Mouse (Mus musculus): ENCODE measurements at regions not wholly inside any gene's neighbourhood (a gene's known extent, or its start where the extent isn't known, plus 50 kb on each side); places are given as distances from the start of the nearest gene placed in this dataset.

- no peaks in the 10 kb centered on the region for H3K27me3 ChIP-seq (ENCODE audit: control insufficient read depth, insufficient read depth, low read length)
- H3K4me1 ChIP-seq (ENCODE audit: control insufficient read depth, insufficient read depth, low read length): no peaks in the 10 kb centered on the region
- H3K36me3 ChIP-seq (ENCODE audit: control insufficient read depth, insufficient read depth, low read length): no peaks in the 10 kb centered on the region
- no peak overlapping the region for H3K9ac ChIP-seq (ENCODE audit: low read depth, low read length, severe bottlenecking)
- no peak overlapping the region for H3K4me2 ChIP-seq (replicated peaks; ENCODE audit: low read depth, low read length, severe bottlenecking)
- no peak for DNase-seq (ENCODE audit: low spot score)
- ATAC-seq (ENCODE audit: low FRiP score, low read depth): no peak
- H3K4me3 ChIP-seq (replicated peaks; ENCODE audit: low read length): no peak overlapping the region
- no peak overlapping the region for H3K27ac ChIP-seq (replicated peaks; ENCODE audit: low read depth, low read length)
- 93% methylated on average over 5 of the region's 5 CpGs for WGBS
- no peak for TF ChIP-seq POLR2A (IDR thresholded peaks at IDR 0.05; ENCODE audit: borderline replicate concordance, extremely low read depth, insufficient read depth, insufficient read length)
- no peaks in the 10 kb centered on the region for H3K9me3 ChIP-seq (ENCODE audit: control insufficient read depth, low read length)
Measured at GRCm38 (mm10) chr9:71420064-71420463, 65.7 kb downstream of the Polr2m start.

DNA sequence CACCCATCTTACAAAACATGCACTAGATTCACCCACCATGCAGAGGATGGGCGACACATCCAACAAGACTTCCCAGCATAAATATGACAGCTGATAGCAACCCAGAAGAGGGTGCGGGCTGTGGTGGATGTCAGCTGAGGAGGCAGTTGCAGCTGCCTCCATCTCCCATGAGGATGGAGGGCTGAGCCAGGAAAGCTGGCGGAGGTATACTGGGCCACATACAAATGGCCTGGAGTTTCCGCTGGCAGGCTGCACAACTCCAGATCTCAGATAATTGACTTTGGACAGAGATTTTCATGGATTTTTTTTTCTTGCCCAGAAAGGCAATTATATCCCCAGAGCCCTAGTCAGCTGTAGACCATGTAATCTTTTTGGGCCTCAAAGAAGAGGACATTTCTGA, 67.2 kb downstream of the Polr2m start:
- 89% methylated on average over 4 of the region's 4 CpGs for WGBS

GRCm38 (mm10) chr9:71417248-71417647, 68.5 kb downstream of the Polr2m start:
- no peaks in the 10 kb centered on the region for H3K9me3 ChIP-seq (ENCODE audit: control insufficient read depth, low read length)
- no peak for DNase-seq (ENCODE audit: low spot score)
- no peak overlapping the region for H3K4me2 ChIP-seq (replicated peaks; ENCODE audit: low read depth, low read length, severe bottlenecking)
- H3K27ac ChIP-seq (replicated peaks; ENCODE audit: low read depth, low read length): no peak overlapping the region
- H3K4me1 ChIP-seq (ENCODE audit: control insufficient read depth, insufficient read depth, low read length): no peaks in the 10 kb centered on the region
- no peak for TF ChIP-seq POLR2A (IDR thresholded peaks at IDR 0.05; ENCODE audit: borderline replicate concordance, extremely low read depth, insufficient read depth, insufficient read length)
- H3K4me3 ChIP-seq (replicated peaks; ENCODE audit: low read length): no peak overlapping the region
- H3K27me3 ChIP-seq (ENCODE audit: control insufficient read depth, insufficient read depth, low read length): no peaks in the 10 kb centered on the region
- no peak for ATAC-seq (ENCODE audit: low FRiP score, low read depth)
- no peak overlapping the region for H3K9ac ChIP-seq (ENCODE audit: low read depth, low read length, severe bottlenecking)
- H3K36me3 ChIP-seq (ENCODE audit: control insufficient read depth, insufficient read depth, low read length): no peaks in the 10 kb centered on the region
- WGBS: 71% methylated on average over 4 of the region's 4 CpGs

More for the DNA sequence above, 67.2 kb downstream of the Polr2m start:
- no peaks in the 10 kb centered on the region for H3K9me3 ChIP-seq (ENCODE audit: control insufficient read depth, low read length)
- H3K4me1 ChIP-seq (ENCODE audit: control insufficient read depth, insufficient read depth, low read length): no peaks in the 10 kb centered on the region
- no peak for DNase-seq (ENCODE audit: low spot score)
- no peak overlapping the region for H3K9ac ChIP-seq (ENCODE audit: low read depth, low read length, severe bottlenecking)
- no peak for TF ChIP-seq POLR2A (IDR thresholded peaks at IDR 0.05; ENCODE audit: borderline replicate concordance, extremely low read depth, insufficient read depth, insufficient read length)
- no peaks in the 10 kb centered on the region for H3K27me3 ChIP-seq (ENCODE audit: control insufficient read depth, insufficient read depth, low read length)
- H3K4me2 ChIP-seq (replicated peaks; ENCODE audit: low read depth, low read length, severe bottlenecking): no peak overlapping the region
- H3K27ac ChIP-seq (replicated peaks; ENCODE audit: low read depth, low read length): no peak overlapping the region
- no peaks in the 10 kb centered on the region for H3K36me3 ChIP-seq (ENCODE audit: control insufficient read depth, insufficient read depth, low read length)
- no peak overlapping the region for H3K4me3 ChIP-seq (replicated peaks; ENCODE audit: low read length)
- no peak for ATAC-seq (ENCODE audit: low FRiP score, low read depth)

DNA sequence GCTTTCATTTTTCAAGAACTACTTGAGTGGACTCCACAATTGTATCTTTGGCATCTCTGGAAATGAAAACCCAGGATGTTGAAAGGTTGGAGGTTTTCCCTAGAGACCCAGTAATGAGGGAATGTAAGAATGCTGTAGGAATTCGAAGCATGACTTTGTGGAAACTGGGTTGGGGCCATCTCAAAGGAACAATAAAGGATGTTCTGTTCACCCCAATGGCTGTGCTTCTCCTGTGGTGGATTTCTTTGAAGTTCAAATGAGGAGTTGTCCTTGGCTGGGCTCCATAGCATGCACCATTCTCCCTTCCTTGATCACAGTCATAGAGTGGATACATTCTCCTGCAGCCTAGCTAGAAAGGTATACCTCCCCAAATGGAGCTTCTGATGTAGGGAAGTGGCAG, 74.6 kb downstream of the Polr2m start:
- no peak overlapping the region for H3K9ac ChIP-seq (ENCODE audit: low read depth, low read length, severe bottlenecking)
- ATAC-seq (ENCODE audit: low FRiP score, low read depth): no peak
- H3K4me3 ChIP-seq (replicated peaks; ENCODE audit: low read length): no peak overlapping the region
- no peak overlapping the region for H3K4me2 ChIP-seq (replicated peaks; ENCODE audit: low read depth, low read length, severe bottlenecking)
- no peaks in the 10 kb centered on the region for H3K27me3 ChIP-seq (ENCODE audit: control insufficient read depth, insufficient read depth, low read length)
- TF ChIP-seq POLR2A (IDR thresholded peaks at IDR 0.05; ENCODE audit: borderline replicate concordance, extremely low read depth, insufficient read depth, insufficient read length): no peak
- H3K4me1 ChIP-seq (ENCODE audit: control insufficient read depth, insufficient read depth, low read length): no peaks in the 10 kb centered on the region
- WGBS: 63% methylated on average over 1 of the region's 1 CpGs
- DNase-seq (ENCODE audit: low spot score): no peak
- no peaks in the 10 kb centered on the region for H3K9me3 ChIP-seq (ENCODE audit: control insufficient read depth, low read length)
- no peak overlapping the region for H3K27ac ChIP-seq (replicated peaks; ENCODE audit: low read depth, low read length)
- H3K36me3 ChIP-seq (ENCODE audit: control insufficient read depth, insufficient read depth, low read length): no peaks in the 10 kb centered on the region

DNA sequence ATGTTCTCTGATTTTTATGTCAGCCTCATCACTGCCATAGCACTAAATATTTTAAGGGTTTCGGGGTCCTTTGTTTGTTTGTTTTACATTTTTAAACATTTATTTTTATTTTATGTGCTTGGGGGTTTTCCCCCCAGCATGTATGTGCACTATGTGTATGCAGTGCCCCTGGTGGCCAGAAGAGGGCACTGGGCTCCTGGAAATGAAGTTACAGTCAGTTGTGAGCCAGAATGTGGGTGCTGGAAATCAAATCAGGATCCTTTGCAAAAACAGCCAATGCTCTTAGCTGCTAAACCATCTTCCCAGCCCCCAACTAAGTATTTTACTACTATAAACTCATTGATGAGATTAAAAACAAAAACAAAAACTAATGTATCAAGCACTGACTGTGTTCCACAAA, 75.8 kb downstream of the Polr2m start:
- no peak overlapping the region for H3K4me2 ChIP-seq (replicated peaks; ENCODE audit: low read depth, low read length, severe bottlenecking)
- no peak for DNase-seq (ENCODE audit: low spot score)

DNA sequence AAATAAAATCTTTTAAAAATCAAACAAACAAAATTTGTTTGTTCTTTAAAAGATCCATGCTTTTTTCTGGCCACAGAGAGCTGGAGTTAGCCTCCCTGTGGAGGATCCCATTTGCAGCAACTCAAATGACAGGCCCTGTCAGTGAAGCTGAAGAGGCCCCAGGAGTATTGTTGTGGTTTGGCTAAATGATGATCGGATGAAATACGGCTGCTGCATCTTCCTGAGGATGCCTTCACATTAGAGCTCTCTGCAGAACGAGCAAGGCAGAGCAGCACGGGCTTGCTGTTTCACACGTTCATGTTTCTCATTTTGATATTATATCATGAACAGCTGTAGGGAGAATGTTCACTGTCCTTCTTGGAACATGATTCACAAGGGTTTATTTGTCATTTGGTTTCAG, 76.8 kb downstream of the Polr2m start:
- 63% methylated on average over 5 of the region's 5 CpGs for WGBS
- no peak for ATAC-seq (ENCODE audit: low FRiP score, low read depth)

More for the DNA sequence above, 75.8 kb downstream of the Polr2m start:
- H3K9ac ChIP-seq (ENCODE audit: low read depth, low read length, severe bottlenecking): no peak overlapping the region
- no peaks in the 10 kb centered on the region for H3K4me1 ChIP-seq (ENCODE audit: control insufficient read depth, insufficient read depth, low read length)
- no peak overlapping the region for H3K27ac ChIP-seq (replicated peaks; ENCODE audit: low read depth, low read length)
- WGBS: 97% methylated on average over 1 of the region's 1 CpGs
- no peaks in the 10 kb centered on the region for H3K27me3 ChIP-seq (ENCODE audit: control insufficient read depth, insufficient read depth, low read length)
- H3K9me3 ChIP-seq (ENCODE audit: control insufficient read depth, low read length): no peaks in the 10 kb centered on the region
- H3K4me3 ChIP-seq (replicated peaks; ENCODE audit: low read length): no peak overlapping the region
- TF ChIP-seq POLR2A (IDR thresholded peaks at IDR 0.05; ENCODE audit: borderline replicate concordance, extremely low read depth, insufficient read depth, insufficient read length): no peak
- no peak for ATAC-seq (ENCODE audit: low FRiP score, low read depth)
- H3K36me3 ChIP-seq (ENCODE audit: control insufficient read depth, insufficient read depth, low read length): no peaks in the 10 kb centered on the region

More for the DNA sequence above, 76.8 kb downstream of the Polr2m start:
- no peak for DNase-seq (ENCODE audit: low spot score)
- no peak for TF ChIP-seq POLR2A (IDR thresholded peaks at IDR 0.05; ENCODE audit: borderline replicate concordance, extremely low read depth, insufficient read depth, insufficient read length)
- H3K4me3 ChIP-seq (replicated peaks; ENCODE audit: low read length): no peak overlapping the region
- no peak overlapping the region for H3K9ac ChIP-seq (ENCODE audit: low read depth, low read length, severe bottlenecking)
- no peaks in the 10 kb centered on the region for H3K27me3 ChIP-seq (ENCODE audit: control insufficient read depth, insufficient read depth, low read length)
- H3K4me1 ChIP-seq (ENCODE audit: control insufficient read depth, insufficient read depth, low read length): no peaks in the 10 kb centered on the region
- no peaks in the 10 kb centered on the region for H3K36me3 ChIP-seq (ENCODE audit: control insufficient read depth, insufficient read depth, low read length)
- no peak overlapping the region for H3K27ac ChIP-seq (replicated peaks; ENCODE audit: low read depth, low read length)
- no peaks in the 10 kb centered on the region for H3K9me3 ChIP-seq (ENCODE audit: control insufficient read depth, low read length)
- H3K4me2 ChIP-seq (replicated peaks; ENCODE audit: low read depth, low read length, severe bottlenecking): no peak overlapping the region

Measured in limb, embryonic 14.5 days (tissue).